Mouse (Mus musculus) embryonic facial prominence, embryonic 12.5 days (tissue): ENCODE measurements around the gene Pitpnm2. TPM values are rescaled to one million over a fixed set of nuclear protein-coding genes. Genes with fewer than 3 reads are reported as not detected.

ENCODE experiments used
- ATAC-seq: fragments of 200-750 bp; cut with Nextera tagmentation; 2 replicates; pipeline ENCODE4 v1.8.0; 2017; ENCODE audit not compliant: insufficient number of reproducible peaks, insufficient read depth, low FRiP score, low TSS enrichment
- H3K27ac ChIP-seq: fragments of 300-500 bp; sonication (generic); 2 replicates; pipeline ENCODE4 v1.5.1; 2016; ENCODE audit warnings: mild to moderate bottlenecking
- H3K27me3 ChIP-seq: fragments of 300-500 bp; sonication (generic); 2 replicates; pipeline ENCODE4 v1.6.1; 2016; ENCODE audit warnings: mild to moderate bottlenecking, moderate library complexity
- H3K36me3 ChIP-seq: fragments of 300-500 bp; sonication (generic); 2 replicates; pipeline ENCODE4 v1.6.1; 2016; ENCODE audit warnings: mild to moderate bottlenecking
- H3K4me1 ChIP-seq: fragments of 300-500 bp; sonication (generic); 2 replicates; pipeline ENCODE4 v1.6.1; 2016
- H3K4me2 ChIP-seq: fragments of 300-500 bp; sonication (generic); replicated peaks from 2 replicates; pipeline ENCODE4 v1.6.1; 2016; ENCODE audit warnings: mild to moderate bottlenecking, moderate library complexity
- H3K4me3 ChIP-seq: fragments of 300-500 bp; sonication (generic); 2 replicates; pipeline ENCODE4 v1.5.1; 2016; ENCODE audit warnings: mild to moderate bottlenecking
- H3K9ac ChIP-seq: fragments of 300-500 bp; sonication (generic); 2 replicates; pipeline ENCODE4 v1.6.1; 2016; ENCODE audit warnings: mild to moderate bottlenecking, moderate library complexity
- H3K9me3 ChIP-seq: fragments of 300-500 bp; sonication (generic); 2 replicates; pipeline ENCODE4 v1.6.1; 2016; ENCODE audit warnings: mild to moderate bottlenecking, moderate library complexity
- WGBS: fragments of 180-500 bp; shearing (Covaris S2); methylation state at CpG from one replicate; pipeline ENCODE4 v1.1.7; 2016; 5-methylcytosine and 5-hydroxymethylcytosine counted together
- polyA plus RNA-seq: library from polyadenylated mRNA; unstranded; fragments of >200 nt; fragmentation: Nextera tagmentation; extraction: Ambion mirVana; gene quantifications from 2 replicates; pipeline ENCODE4 v1.2.1, GENCODE M21; 2016

Gene Pitpnm2
- polyA plus RNA-seq, 1 experiment from 2014 or later = 4.4 TPM

- Histone ChIP-seq H3K9me3 (no peaks in the 10 kb centered on the region), H3K4me1 (peaks cover 8% of the 10 kb centered on the region), H3K9ac (peak overlapping the region; percentile 49; the same call in 1 of the 2 replicates), H3K4me3 (peak overlapping the region; percentile 45), H3K27me3 (peaks cover 19% of the 10 kb centered on the region; the same call in 1 of the 2 replicates), H3K27ac (no peak overlapping the region), H3K4me2 (peak overlapping the region; percentile 78), H3K36me3 (no peaks in the 10 kb centered on the region)
- WGBS = 12% methylated on average over 19 of the region's 19 CpGs
- 0 out of 2 replicates have a peak, but pooled peaks have one; percentile 35 for ATAC-seq
These were observed 154.4 kb downstream of the Pitpnm2 start for GRCm38 (mm10) chr5:124095077-124095581.

DNA sequence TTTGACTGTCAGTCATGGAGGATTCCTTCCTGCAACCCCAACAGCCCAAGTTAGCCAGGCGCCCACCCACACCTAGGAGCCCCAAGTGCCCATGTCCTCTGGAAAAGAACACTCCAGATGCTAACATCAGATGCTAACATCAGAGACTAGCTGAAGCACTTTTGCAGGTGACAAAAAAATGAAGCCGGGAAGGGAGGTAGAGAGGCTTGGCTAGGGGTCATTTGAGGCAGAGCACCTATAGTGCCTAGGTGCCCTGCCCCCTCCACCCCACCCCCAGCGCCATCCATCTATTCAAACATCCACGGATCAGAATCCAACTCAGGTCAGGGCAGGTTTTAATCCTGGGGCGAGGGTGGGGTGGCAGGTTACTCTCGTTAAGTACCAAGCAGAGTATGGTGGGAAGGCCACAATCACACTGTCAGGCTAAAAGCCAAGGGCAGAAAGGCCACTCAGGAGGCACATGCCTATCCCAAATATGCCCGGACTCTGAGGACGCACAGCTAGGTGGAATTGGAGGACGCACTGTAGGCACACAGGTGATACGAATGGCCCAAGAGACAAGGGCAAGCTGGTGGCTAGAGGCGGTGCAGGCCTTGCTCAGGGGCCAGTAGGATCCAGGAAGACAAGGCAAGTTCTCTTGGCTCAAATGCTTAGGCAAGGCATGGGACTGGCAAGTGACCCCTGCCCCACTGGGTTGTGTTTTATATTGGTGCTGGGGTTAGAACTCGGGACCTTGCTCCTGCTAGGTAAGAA, 155.5 kb downstream of the Pitpnm2 start:
- Histone ChIP-seq H3K27ac (no peak overlapping the region), H3K9me3 (no peaks in the 10 kb centered on the region), H3K4me3 (no peak overlapping the region), H3K4me2 (no peak overlapping the region), H3K36me3 (no peaks in the 10 kb centered on the region), H3K4me1 (peaks cover 8% of the 10 kb centered on the region), H3K27me3 (peaks cover 19% of the 10 kb centered on the region; the same call in 1 of the 2 replicates), H3K9ac (no peak overlapping the region)
- 81% methylated on average over 12 of the region's 12 CpGs for WGBS
- ATAC-seq = no peak

GRCm38 (mm10) chr5:124093120-124093794, 156.3 kb downstream of the Pitpnm2 start:
- WGBS = 78% methylated on average over 11 of the region's 11 CpGs

DNA sequence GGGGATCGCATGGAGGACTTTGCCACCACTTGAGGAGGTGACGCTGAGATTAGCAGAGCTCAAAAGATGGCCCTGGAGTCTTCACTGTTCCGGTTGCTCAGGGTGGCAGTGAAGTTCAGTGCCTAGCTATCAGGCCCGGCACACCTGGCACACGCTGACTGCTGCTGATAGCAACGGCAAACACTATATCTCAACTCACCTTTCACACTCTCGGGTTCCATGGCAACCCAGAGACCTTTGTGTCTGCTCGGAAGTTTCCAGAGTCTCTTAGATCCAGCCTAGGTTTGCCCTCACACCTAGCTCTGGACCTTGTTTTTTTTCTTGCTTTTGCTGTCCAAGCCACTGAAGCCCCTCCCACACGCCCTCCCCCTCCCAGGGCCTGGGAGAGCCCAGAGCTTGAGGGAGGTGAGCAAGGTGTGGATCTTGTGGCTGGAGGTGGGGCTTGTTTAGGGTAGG, 157.6 kb downstream of the Pitpnm2 start:
- Histone ChIP-seq H3K36me3 (no peaks in the 10 kb centered on the region), H3K9ac (no peak overlapping the region), H3K9me3 (no peaks in the 10 kb centered on the region), H3K4me3 (no peak overlapping the region), H3K27ac (no peak overlapping the region), H3K4me2 (no peak overlapping the region), H3K4me1 (peaks cover 8% of the 10 kb centered on the region), H3K27me3 (peaks cover 19% of the 10 kb centered on the region; the same call in 1 of the 2 replicates)
- ATAC-seq = no peak
- WGBS = 69% methylated on average over 9 of the region's 9 CpGs

More at GRCm38 (mm10) chr5:124093120-124093794, 156.3 kb downstream of the Pitpnm2 start:
- Histone ChIP-seq H3K36me3 (no peaks in the 10 kb centered on the region), H3K9ac (no peak overlapping the region), H3K9me3 (no peaks in the 10 kb centered on the region), H3K27ac (no peak overlapping the region), H3K4me1 (peaks cover 8% of the 10 kb centered on the region), H3K4me3 (no peak overlapping the region), H3K4me2 (no peak overlapping the region), H3K27me3 (peaks cover 19% of the 10 kb centered on the region; the same call in 1 of the 2 replicates)
- no peak for ATAC-seq

GRCm38 (mm10) chr5:124089868-124090267, 159.7 kb downstream of the Pitpnm2 start:
- H3K9ac ChIP-seq = no peak overlapping the region
- H3K27ac ChIP-seq = no peak overlapping the region
- no peak for ATAC-seq
- 89% methylated on average over 23 of the region's 23 CpGs for WGBS
- H3K9me3 ChIP-seq = no peaks in the 10 kb centered on the region
- no peaks in the 10 kb centered on the region for H3K4me1 ChIP-seq
- no peak overlapping the region for H3K4me3 ChIP-seq
- H3K4me2 ChIP-seq = no peak overlapping the region
- no peaks in the 10 kb centered on the region for H3K36me3 ChIP-seq
- peaks cover 11% of the 10 kb centered on the region; the same call in 1 of the 2 replicates for H3K27me3 ChIP-seq

- no peaks in the 10 kb centered on the region for H3K36me3 ChIP-seq
- WGBS = 83% methylated on average over 4 of the region's 4 CpGs
- H3K9me3 ChIP-seq = no peaks in the 10 kb centered on the region
- ATAC-seq = no peak
- H3K4me1 ChIP-seq = no peaks in the 10 kb centered on the region
- H3K9ac ChIP-seq = no peak overlapping the region
- no peak overlapping the region for H3K4me3 ChIP-seq
- no peak overlapping the region for H3K4me2 ChIP-seq
- no peaks in the 10 kb centered on the region for H3K27me3 ChIP-seq
- no peak overlapping the region for H3K27ac ChIP-seq
These were observed 162.7 kb downstream of the Pitpnm2 start for GRCm38 (mm10) chr5:124086876-124087275.

GRCm38 (mm10) chr5:124085513-124085912, 164.0 kb downstream of the Pitpnm2 start:
- Histone ChIP-seq H3K4me3 (no peak overlapping the region), H3K9me3 (no peaks in the 10 kb centered on the region), H3K4me2 (no peak overlapping the region), H3K4me1 (no peaks in the 10 kb centered on the region), H3K9ac (no peak overlapping the region), H3K36me3 (no peaks in the 10 kb centered on the region), H3K27ac (no peak overlapping the region), H3K27me3 (no peaks in the 10 kb centered on the region)
- no peak for ATAC-seq
- 73% methylated on average over 3 of the region's 3 CpGs for WGBS

GRCm38 (mm10) chr5:124084588-124085173, 164.9 kb downstream of the Pitpnm2 start:
- H3K27ac ChIP-seq = no peak overlapping the region
- no peaks in the 10 kb centered on the region for H3K9me3 ChIP-seq
- H3K4me2 ChIP-seq = no peak overlapping the region
- H3K4me3 ChIP-seq = no peak overlapping the region
- ATAC-seq = no peak
- H3K9ac ChIP-seq = no peak overlapping the region
- H3K36me3 ChIP-seq = no peaks in the 10 kb centered on the region
- H3K27me3 ChIP-seq = no peaks in the 10 kb centered on the region
- no peaks in the 10 kb centered on the region for H3K4me1 ChIP-seq
- WGBS = 39% methylated on average over 11 of the region's 11 CpGs

DNA sequence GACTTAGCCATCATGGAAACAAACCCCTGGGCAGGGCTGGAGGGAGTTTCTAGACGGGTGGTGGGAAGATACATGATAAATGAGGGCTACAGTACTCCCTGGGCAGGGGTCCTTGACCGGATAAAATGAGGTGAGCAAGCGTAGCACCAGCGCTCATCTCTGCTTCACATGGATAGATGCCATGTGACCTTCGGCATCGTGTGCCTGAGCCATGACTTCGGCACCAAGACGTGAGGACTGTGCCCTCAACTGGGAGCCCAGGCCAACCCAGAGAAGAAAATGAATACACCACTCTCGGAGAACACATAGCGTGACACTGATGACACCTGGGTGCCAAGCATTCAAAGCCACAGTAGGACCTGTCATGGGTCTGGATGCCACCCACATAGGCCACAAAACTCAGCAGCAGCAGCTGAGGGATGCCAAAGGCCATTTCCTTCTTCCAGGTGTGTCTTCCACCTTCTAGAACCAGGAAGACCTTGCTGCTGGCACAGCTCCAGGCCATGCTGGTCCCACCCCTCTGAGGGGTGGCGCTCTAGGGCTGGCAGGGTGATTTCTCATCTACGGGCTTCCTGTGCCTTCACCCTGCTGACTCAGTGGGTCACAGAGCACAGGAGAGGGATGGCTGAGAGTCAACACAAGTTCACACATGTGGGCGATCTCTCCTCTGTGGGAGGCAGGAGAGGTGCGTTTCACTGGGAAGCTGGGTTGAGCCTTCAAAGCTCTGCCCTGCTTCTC, 165.5 kb downstream of the Pitpnm2 start:
- Histone ChIP-seq H3K4me2 (no peak overlapping the region), H3K9me3 (no peaks in the 10 kb centered on the region), H3K27me3 (no peaks in the 10 kb centered on the region), H3K36me3 (no peaks in the 10 kb centered on the region), H3K27ac (no peak overlapping the region), H3K4me1 (no peaks in the 10 kb centered on the region), H3K9ac (no peak overlapping the region), H3K4me3 (no peak overlapping the region)
- no peak for ATAC-seq
- WGBS = 87% methylated on average over 14 of the region's 14 CpGs

GRCm38 (mm10) chr5:124082941-124083688, 166.4 kb downstream of the Pitpnm2 start:
- no peak for ATAC-seq
- 91% methylated on average over 17 of the region's 17 CpGs for WGBS
- H3K36me3 ChIP-seq = no peaks in the 10 kb centered on the region
- H3K4me1 ChIP-seq = no peaks in the 10 kb centered on the region
- H3K27ac ChIP-seq = no peak overlapping the region
- H3K9ac ChIP-seq = no peak overlapping the region
- H3K4me3 ChIP-seq = no peak overlapping the region
- H3K4me2 ChIP-seq = no peak overlapping the region
- no peaks in the 10 kb centered on the region for H3K9me3 ChIP-seq
- H3K27me3 ChIP-seq = no peaks in the 10 kb centered on the region
